7 mouse cellular contexts compared by ENCODE assay signal in the genomic region with DNA sequence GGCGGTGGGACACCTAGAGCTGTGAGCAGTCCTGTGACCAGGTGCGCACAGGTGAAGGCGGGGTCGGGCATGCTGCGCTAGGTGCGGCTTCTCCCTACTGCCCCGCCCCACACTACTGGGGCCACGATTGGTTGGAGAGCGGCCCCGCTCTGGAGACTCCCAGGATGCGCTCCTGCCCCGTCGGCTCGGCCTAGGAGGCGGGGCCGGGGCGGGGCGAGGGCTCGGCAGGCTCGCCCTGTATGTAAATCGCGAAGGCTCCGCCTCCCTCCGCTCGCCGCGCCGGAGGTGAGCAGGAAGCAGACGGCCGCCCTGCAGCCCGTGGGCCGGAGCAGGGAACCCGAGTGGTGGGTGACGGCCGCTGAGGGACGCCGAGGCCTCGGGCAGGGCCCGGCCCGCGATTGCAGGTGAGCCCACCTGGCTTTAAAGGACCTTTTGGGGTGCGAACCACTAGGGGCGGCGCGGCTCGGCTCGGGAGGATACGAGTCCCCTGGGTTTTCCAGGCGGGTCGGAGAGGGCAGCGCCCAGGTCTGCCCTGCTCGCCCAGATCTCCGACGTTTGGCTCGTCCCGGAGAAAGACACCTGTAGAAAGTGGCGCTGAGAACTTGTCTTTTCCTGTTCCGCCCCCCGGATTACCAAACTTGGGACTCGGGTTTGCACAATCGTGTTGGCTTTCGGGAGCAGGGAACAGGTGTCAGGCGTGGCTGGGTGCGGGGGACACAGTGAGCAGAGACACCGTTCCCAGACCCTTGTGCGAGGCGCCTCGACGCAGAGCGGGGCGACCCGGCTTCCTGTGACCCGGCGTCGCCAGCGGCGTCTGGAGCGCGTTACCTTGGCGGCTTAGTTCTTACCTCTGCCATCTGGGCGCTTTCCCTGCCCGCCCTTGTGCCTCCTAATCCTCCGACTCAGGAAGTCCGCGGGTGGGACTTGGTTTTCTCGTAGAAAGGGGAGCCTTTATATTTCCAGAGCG. TPM values are rescaled to one million over a fixed set of nuclear protein-coding genes. Genes with fewer than 3 reads are reported as not detected.
DNase-seq lines count a peak whose midpoint lies in the region; ATAC-seq lines count a peak whose summit lies in the region.

Gene Llgl2 (plus strand): TSS at position 276 of the 967 bp plus-strand sequence.

- under 1% methylated on average over 87 of the region's 87 CpGs for WGBS in hindbrain, embryonic 16.5 days
- WGBS in limb, embryonic 13.5 days, result under 1% methylated on average over 85 of the region's 87 CpGs
- under 1% methylated on average over 87 of the region's 87 CpGs for WGBS in midbrain, embryonic 14.5 days

- peaks cover 25% of the 10 kb centered on the region for H3K27me3 ChIP-seq in hindbrain, embryonic 16.5 days (replicated peaks; ENCODE audit: control insufficient read depth, insufficient read depth, low read length)
- peaks cover 23% of the 10 kb centered on the region for H3K27me3 ChIP-seq in limb, embryonic 13.5 days
- peaks cover 26% of the 10 kb centered on the region for H3K27me3 ChIP-seq in midbrain, embryonic 14.5 days (ENCODE audit: control insufficient read depth, insufficient read depth, low read length)

- H3K4me2 ChIP-seq in hindbrain, embryonic 16.5 days (ENCODE audit: low read length), result peak within 1 kb of the TSS; percentile 99
- H3K4me2 ChIP-seq in limb, embryonic 13.5 days (replicated peaks), result peak within 1 kb of the TSS; percentile 93
- H3K4me2 ChIP-seq in midbrain, embryonic 14.5 days (ENCODE audit: low read length), result peak within 1 kb of the TSS; percentile 93

- DNase-seq in ZHBTc4 (ENCODE audit: low read depth, low spot score), result peak; percentile 97
- peak; percentile 75 to 82 for DNase-seq in cerebellum, postnatal 10 days
- peak; percentile 75 to 82 for DNase-seq in gastrocnemius, adult 8-10 months (ENCODE audit: low spot score in 2 of 2)
- peak; percentile 88 for DNase-seq in midbrain, embryonic 14.5 days
- DNase-seq in spleen, adult 12 weeks (ENCODE audit: low spot score), result peak; percentile 82

- peaks cover 12% of the 10 kb centered on the region for H3K4me1 ChIP-seq in hindbrain, embryonic 16.5 days (ENCODE audit: control insufficient read depth, insufficient read depth, low read depth, low read length)
- peaks cover 17% of the 10 kb centered on the region for H3K4me1 ChIP-seq in limb, embryonic 13.5 days
- H3K4me1 ChIP-seq in midbrain, embryonic 14.5 days (ENCODE audit: control insufficient read depth, insufficient read depth, low read length), result peaks cover 11% of the 10 kb centered on the region

- peak; percentile 89 for ATAC-seq in hindbrain, embryonic 16.5 days
- peak; percentile 90 for ATAC-seq in limb, embryonic 13.5 days (ENCODE audit: low FRiP score, low read depth)
- peak; percentile 86 for ATAC-seq in midbrain, embryonic 14.5 days (ENCODE audit: low FRiP score, low TSS enrichment)

- H3K9ac ChIP-seq in hindbrain, embryonic 16.5 days (ENCODE audit: low read depth, low read length), result peak within 1 kb of the TSS; percentile 67
- peak within 1 kb of the TSS; percentile 73 for H3K9ac ChIP-seq in limb, embryonic 13.5 days
- H3K9ac ChIP-seq in midbrain, embryonic 14.5 days (replicated peaks; ENCODE audit: low read length), result peak within 1 kb of the TSS; percentile 36

- H3K9me3 ChIP-seq in hindbrain, embryonic 16.5 days (ENCODE audit: control insufficient read depth, low read length), result no peaks in the 10 kb centered on the region
- H3K9me3 ChIP-seq in limb, embryonic 13.5 days, result no peaks in the 10 kb centered on the region
- no peaks in the 10 kb centered on the region for H3K9me3 ChIP-seq in midbrain, embryonic 14.5 days (ENCODE audit: control insufficient read depth, low read length)

- peaks cover 14% of the 10 kb centered on the region for H3K36me3 ChIP-seq in hindbrain, embryonic 16.5 days (ENCODE audit: control insufficient read depth, insufficient read depth, low read length)
- peaks cover 37% of the 10 kb centered on the region for H3K36me3 ChIP-seq in limb, embryonic 13.5 days
- H3K36me3 ChIP-seq in midbrain, embryonic 14.5 days (ENCODE audit: control insufficient read depth, insufficient read depth, low read length), result peaks cover 34% of the 10 kb centered on the region

- H3K4me3 ChIP-seq in hindbrain, embryonic 16.5 days (ENCODE audit: low read length), result peak within 1 kb of the TSS; percentile 63
- H3K4me3 ChIP-seq in limb, embryonic 13.5 days, result peak within 1 kb of the TSS; percentile 68
- H3K4me3 ChIP-seq in midbrain, embryonic 14.5 days (replicated peaks; ENCODE audit: low read depth, low read length), result peak within 1 kb of the TSS; percentile 48

- no peak within 1 kb of the TSS for H3K27ac ChIP-seq in hindbrain, embryonic 16.5 days (ENCODE audit: low read depth, low read length)
- H3K27ac ChIP-seq in limb, embryonic 13.5 days, result no peak within 1 kb of the TSS
- no peak within 1 kb of the TSS for H3K27ac ChIP-seq in midbrain, embryonic 14.5 days (replicated peaks; ENCODE audit: low read depth, low read length)

RNA-seq across cellular contexts. Expression of gene Llgl2, which starts in this region (rescaled TPM):
- 10 to 100 TPM in 2 of 4 experiments, 1 to 10 TPM in 2; 6.6 to 20.8 (median 9.5) TPM for total RNA-seq in gastrocnemius, adult 8-10 months (2022)
- 1.3 and 2.1 TPM in 2 replicates for polyA plus RNA-seq in hindbrain, embryonic 16.5 days (2015; fragmentation: Nextera tagmentation; extraction: Ambion mirVana)
- polyA plus RNA-seq in limb, embryonic 13.5 days (2015; fragmentation: Nextera tagmentation; extraction: Ambion mirVana), result 4.8 and 6.0 TPM in 2 replicates
- 0.55 and 0.63 TPM in 2 replicates for polyA plus RNA-seq in midbrain, embryonic 14.5 days (2014; fragmentation: Nextera tagmentation; extraction: Ambion mirVana)

Comparison
In these comparisons a context has a peak if more than half of its experiments do, and no peak if none do; other contexts are left out.
1. Peak in DNase-seq, ATAC-seq, H3K4me3 ChIP-seq, H3K9ac ChIP-seq and H3K4me2 ChIP-seq in midbrain, embryonic 14.5 days; RNA of the gene not detected or under 1 TPM.